Mouse (Mus musculus): Measurements from ENCODE around the gene Bud23.

- TF ChIP-seq CTCF (IDR thresholded peaks at IDR 0.05; ENCODE audit: borderline replicate concordance, extremely low read depth, insufficient read depth, insufficient read length), result no peak
- no peak for TF ChIP-seq POLR2A (IDR thresholded peaks at IDR 0.05; ENCODE audit: borderline replicate concordance, extremely low read depth, insufficient read depth, insufficient read length, poor library complexity, severe bottlenecking)
These were observed 26.8 kb downstream of the Bud23 start for GRCm38 (mm10) chr5:135037946-135038345.

All from brain, embryonic 14.5 days (tissue).